Mouse (Mus musculus): ENCODE measurements around the gene Zfp583. TPM values are rescaled to one million over a fixed set of nuclear protein-coding genes. Genes with fewer than 3 reads are reported as not detected.
"Not testable (repeated sequence)": the region's sequence is repeated elsewhere in the genome, so short reads cannot be mapped to it uniquely, and the experiment has no call there.

Zfp583 gene
- 4.0 and 5.3 TPM in 2 replicates for polyA plus RNA-seq (2014; fragmentation: Nextera tagmentation; extraction: Ambion mirVana)

DNA sequence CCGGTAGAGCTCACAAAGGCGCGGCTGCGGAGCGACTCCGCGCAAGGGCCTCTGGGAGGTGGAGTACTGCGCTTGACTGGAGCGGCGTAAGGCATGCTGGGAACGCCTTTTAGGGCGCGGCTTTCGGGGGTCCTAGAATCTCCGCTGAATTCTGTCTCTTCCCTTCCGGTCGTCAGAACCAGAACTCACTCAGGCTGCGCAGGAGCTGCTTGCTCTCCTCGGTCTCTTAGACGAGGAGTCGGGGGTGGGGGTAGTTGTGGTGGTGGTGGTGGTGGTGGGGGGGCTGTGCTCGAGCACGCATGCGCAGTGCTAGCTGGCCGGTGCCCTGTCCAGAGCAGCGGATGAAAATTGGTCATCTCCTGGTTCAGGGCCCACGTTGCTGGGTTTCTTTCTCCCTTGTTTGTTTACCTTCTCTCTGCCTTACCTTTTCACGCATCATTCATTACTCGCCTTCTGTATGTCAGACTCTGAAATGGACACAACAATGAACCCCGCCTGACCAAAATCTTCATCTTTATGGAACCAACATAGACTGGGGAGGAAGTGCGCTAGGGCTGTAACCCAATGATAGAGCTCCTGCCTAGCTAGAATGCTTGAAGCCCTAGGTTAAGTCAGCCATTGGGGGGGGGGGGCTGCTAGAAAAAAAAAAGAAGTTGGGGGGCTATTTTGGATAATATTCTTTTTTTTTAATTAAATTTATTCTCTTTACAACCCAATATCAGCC, at the start of gene Zfp583:
Gene Zfp583, minus strand, starts transcription at position 53 of the 724 bp plus-strand sequence.
- Histone ChIP-seq H3K27me3 (replicated peaks; ENCODE audit: control insufficient read depth, insufficient read depth, low read length) (no peaks in the 10 kb centered on the region), H3K9me3 (ENCODE audit: control insufficient read depth, low read length) (no peaks in the 10 kb centered on the region), H3K4me2 (ENCODE audit: low read length) (peak within 1 kb of the TSS; percentile 80), H3K36me3 (ENCODE audit: control insufficient read depth, insufficient read depth, low read length) (peaks cover 6% of the 10 kb centered on the region; the same call in 1 of the 2 replicates), H3K9ac (ENCODE audit: low read length) (peak within 1 kb of the TSS; percentile 78), H3K4me1 (replicated peaks; ENCODE audit: control insufficient read depth, insufficient read depth, low read length) (0 out of 2 replicates have a peak, but pooled peaks cover 3% of the 10 kb centered on the region), H3K4me3 (ENCODE audit: low read depth, low read length) (peak within 1 kb of the TSS; percentile 64), H3K27ac (ENCODE audit: low read depth) (peak within 1 kb of the TSS; percentile 77)
- 6% methylated on average over 29 of the region's 31 CpGs for WGBS
- DNase-seq (ENCODE audit: low spot score) (peak; percentile 85), ATAC-seq (replicated peaks; ENCODE audit: low FRiP score, low TSS enrichment, low read depth) (peak; percentile 94)

DNA sequence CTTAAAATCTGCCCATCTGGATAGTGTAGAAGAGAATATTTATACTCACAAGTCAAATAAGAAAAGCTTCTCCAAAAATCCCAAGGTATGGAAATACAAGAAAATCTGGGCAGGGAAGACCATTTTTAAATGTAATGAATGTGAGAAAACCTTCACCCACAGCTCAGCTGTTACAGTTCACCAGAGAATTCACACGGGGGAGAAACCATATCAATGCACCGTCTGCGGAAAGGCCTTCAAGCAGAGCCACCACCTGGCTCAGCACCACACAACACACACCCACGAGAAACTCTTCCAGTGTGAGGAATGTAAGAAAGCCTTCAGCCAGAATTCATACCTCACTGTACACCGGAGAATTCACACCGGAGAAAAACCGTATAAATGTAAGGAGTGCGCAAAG, 47.4 kb upstream of the Zfp583 start:
- Histone ChIP-seq H3K27me3 (replicated peaks; ENCODE audit: control insufficient read depth, insufficient read depth, low read length) (no peaks in the 10 kb centered on the region), H3K27ac (ENCODE audit: low read depth) (no peak overlapping the region), H3K4me3 (ENCODE audit: low read depth, low read length) (no peak overlapping the region), H3K9me3 (ENCODE audit: control insufficient read depth, low read length) (no peaks in the 10 kb centered on the region), H3K4me2 (ENCODE audit: low read length) (no peak overlapping the region), H3K9ac (ENCODE audit: low read length) (no peak overlapping the region), H3K36me3 (ENCODE audit: control insufficient read depth, insufficient read depth, low read length) (peaks cover 7% of the 10 kb centered on the region; the same call in 1 of the 2 replicates), H3K4me1 (replicated peaks; ENCODE audit: control insufficient read depth, insufficient read depth, low read length) (peaks cover under 1% of the 10 kb centered on the region)
- ATAC-seq (replicated peaks; ENCODE audit: low FRiP score, low TSS enrichment, low read depth) (no peak), DNase-seq (ENCODE audit: low spot score) (no peak)
- 83% methylated on average over 8 of the region's 8 CpGs for WGBS

DNA sequence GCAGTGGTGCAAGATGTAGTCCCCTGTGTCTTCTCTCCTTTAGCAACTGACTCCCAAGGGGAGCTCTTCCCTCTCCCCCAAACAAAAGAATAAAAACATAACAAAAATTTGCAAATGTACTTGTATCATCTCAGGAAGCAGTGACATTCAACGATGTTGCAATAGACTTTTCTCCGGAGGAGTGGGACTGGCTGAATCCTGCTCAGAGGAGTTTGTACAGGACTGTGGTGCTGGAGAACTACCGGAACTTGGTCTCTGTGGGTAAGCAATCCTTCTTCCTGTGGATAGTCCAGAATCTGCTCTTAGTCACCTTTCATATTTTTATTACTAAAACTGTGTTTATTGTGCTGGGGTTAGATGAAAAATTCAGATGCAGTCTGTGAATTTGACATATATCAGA, 41.9 kb upstream of the Zfp583 start:
- H3K4me1 ChIP-seq (replicated peaks; ENCODE audit: control insufficient read depth, insufficient read depth, low read length), result no peaks in the 10 kb centered on the region
- DNase-seq (ENCODE audit: low spot score), result no peak
- WGBS, result 88% methylated on average over 3 of the region's 3 CpGs

DNA sequence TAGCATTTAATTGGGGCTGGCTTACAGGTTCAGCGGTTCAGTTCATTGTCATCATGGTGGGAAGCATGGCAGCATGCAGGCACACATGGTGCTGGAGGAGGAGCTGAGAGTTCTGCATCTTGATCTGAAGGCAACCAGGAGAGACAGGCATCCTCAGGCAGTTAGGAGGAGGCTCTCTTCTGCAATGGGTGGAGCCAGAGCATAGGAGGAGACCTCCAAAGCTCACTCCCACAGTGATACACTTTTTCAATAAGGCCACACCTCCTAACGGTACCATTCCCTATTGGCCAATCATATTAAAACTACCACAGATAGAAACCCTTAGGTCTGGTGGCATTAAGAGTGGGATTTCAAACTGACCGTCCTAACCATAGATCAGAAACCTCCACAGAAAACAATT, 38.4 kb upstream of the Zfp583 start:
- ATAC-seq (replicated peaks; ENCODE audit: low FRiP score, low TSS enrichment, low read depth), result no peak
- WGBS, result 87% methylated on average over 3 of the region's 3 CpGs

More for the DNA sequence above, 41.9 kb upstream of the Zfp583 start:
- Histone ChIP-seq H3K27me3 (replicated peaks; ENCODE audit: control insufficient read depth, insufficient read depth, low read length) (no peaks in the 10 kb centered on the region), H3K9ac (ENCODE audit: low read length) (no peak overlapping the region), H3K4me3 (ENCODE audit: low read depth, low read length) (no peak overlapping the region), H3K36me3 (ENCODE audit: control insufficient read depth, insufficient read depth, low read length) (no peaks in the 10 kb centered on the region), H3K4me2 (ENCODE audit: low read length) (no peak overlapping the region), H3K9me3 (ENCODE audit: control insufficient read depth, low read length) (no peaks in the 10 kb centered on the region), H3K27ac (ENCODE audit: low read depth) (no peak overlapping the region)
- ATAC-seq (replicated peaks; ENCODE audit: low FRiP score, low TSS enrichment, low read depth), result no peak

DNA sequence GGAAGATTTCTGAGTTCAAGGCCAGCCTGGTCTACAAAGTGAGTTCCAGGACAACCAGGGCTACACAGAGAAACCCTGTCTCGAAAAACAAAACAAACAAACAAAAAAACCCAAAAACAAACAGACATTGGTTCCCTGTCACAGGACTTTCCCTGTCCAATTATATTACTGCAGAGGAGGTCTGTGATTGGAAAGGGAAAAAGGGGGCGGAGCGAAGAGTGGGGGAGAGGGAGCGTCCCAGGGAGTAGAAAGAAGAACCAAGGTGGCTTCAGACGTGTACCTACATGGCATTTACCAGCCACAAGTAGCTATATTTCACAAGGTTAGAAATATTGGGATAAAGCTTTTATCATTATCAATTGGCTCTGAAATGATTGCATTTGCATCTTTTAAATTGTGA, 37.1 kb upstream of the Zfp583 start:
- H3K27me3 ChIP-seq (replicated peaks; ENCODE audit: control insufficient read depth, insufficient read depth, low read length); H3K4me1 ChIP-seq (replicated peaks; ENCODE audit: control insufficient read depth, insufficient read depth, low read length); H3K27ac ChIP-seq (ENCODE audit: low read depth); H3K9ac ChIP-seq (ENCODE audit: low read length); H3K4me2 ChIP-seq (ENCODE audit: low read length); ATAC-seq (replicated peaks; ENCODE audit: low FRiP score, low TSS enrichment, low read depth); H3K4me3 ChIP-seq (ENCODE audit: low read depth, low read length); DNase-seq (ENCODE audit: low spot score); H3K9me3 ChIP-seq (ENCODE audit: control insufficient read depth, low read length); H3K36me3 ChIP-seq (ENCODE audit: control insufficient read depth, insufficient read depth, low read length): not testable (repeated sequence)
- WGBS, result 81% methylated on average over 5 of the region's 5 CpGs

More for the DNA sequence above, 38.4 kb upstream of the Zfp583 start:
- Histone ChIP-seq H3K4me3 (ENCODE audit: low read depth, low read length) (no peak overlapping the region), H3K4me1 (replicated peaks; ENCODE audit: control insufficient read depth, insufficient read depth, low read length) (no peaks in the 10 kb centered on the region), H3K9me3 (ENCODE audit: control insufficient read depth, low read length) (no peaks in the 10 kb centered on the region), H3K9ac (ENCODE audit: low read length) (no peak overlapping the region), H3K27me3 (replicated peaks; ENCODE audit: control insufficient read depth, insufficient read depth, low read length) (no peaks in the 10 kb centered on the region), H3K4me2 (ENCODE audit: low read length) (no peak overlapping the region), H3K36me3 (ENCODE audit: control insufficient read depth, insufficient read depth, low read length) (no peaks in the 10 kb centered on the region), H3K27ac (ENCODE audit: low read depth) (no peak overlapping the region)
- DNase-seq (ENCODE audit: low spot score), result no peak

DNA sequence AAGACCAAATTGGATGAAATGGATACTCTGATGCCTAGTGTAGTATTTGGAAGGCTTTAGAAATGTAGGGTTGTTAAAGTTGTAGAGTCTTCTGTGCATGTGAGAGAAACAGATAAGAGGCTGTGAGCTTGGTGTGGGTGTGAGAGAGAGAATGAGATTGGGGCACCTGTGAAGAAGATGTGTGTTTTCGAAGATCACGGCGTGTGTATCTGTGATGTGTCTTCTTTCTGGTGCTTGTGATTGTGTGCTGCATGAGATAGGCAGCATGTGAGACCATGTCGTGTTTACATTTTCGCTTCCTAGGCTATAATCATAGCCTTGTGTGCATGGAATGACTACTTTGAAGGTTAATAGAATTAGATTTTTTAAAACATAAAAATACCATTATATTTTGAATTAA, 36.1 kb upstream of the Zfp583 start:
- no peaks in the 10 kb centered on the region for H3K36me3 ChIP-seq (ENCODE audit: control insufficient read depth, insufficient read depth, low read length)
- H3K4me3 ChIP-seq (ENCODE audit: low read depth, low read length), result no peak overlapping the region
- H3K4me1 ChIP-seq (replicated peaks; ENCODE audit: control insufficient read depth, insufficient read depth, low read length), result peaks cover 4% of the 10 kb centered on the region; the same call in 1 of the 2 replicates
- H3K27me3 ChIP-seq (replicated peaks; ENCODE audit: control insufficient read depth, insufficient read depth, low read length), result no peaks in the 10 kb centered on the region
- ATAC-seq (replicated peaks; ENCODE audit: low FRiP score, low TSS enrichment, low read depth), result no peak
- WGBS, result 95% methylated on average over 5 of the region's 5 CpGs
- H3K9me3 ChIP-seq (ENCODE audit: control insufficient read depth, low read length), result no peaks in the 10 kb centered on the region
- H3K27ac ChIP-seq (ENCODE audit: low read depth), result no peak overlapping the region
- no peak for DNase-seq (ENCODE audit: low spot score)
- H3K4me2 ChIP-seq (ENCODE audit: low read length), result no peak overlapping the region
- H3K9ac ChIP-seq (ENCODE audit: low read length), result no peak overlapping the region

DNA sequence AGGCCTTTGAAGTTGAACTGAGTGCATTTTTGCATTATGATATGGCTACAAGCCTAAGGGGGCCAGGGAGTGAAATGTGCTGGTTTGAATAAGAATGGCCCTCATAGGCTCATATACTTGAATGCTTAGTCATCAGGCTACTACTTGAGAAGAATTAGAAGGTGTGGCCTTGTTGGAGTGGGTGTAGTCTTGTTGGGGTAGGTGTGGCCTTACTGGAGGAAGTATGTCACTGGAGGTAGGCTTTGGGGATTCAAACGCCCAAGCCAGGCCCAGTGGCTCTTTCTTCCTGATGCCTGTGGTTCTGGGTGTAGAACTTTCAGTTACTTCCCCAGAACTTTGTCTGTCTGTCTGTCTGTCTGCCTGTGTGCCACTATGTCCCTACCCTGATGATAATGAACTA, 33.7 kb upstream of the Zfp583 start:
- Histone ChIP-seq H3K9me3 (ENCODE audit: control insufficient read depth, low read length) (no peaks in the 10 kb centered on the region), H3K9ac (ENCODE audit: low read length) (no peak overlapping the region), H3K4me3 (ENCODE audit: low read depth, low read length) (no peak overlapping the region), H3K36me3 (ENCODE audit: control insufficient read depth, insufficient read depth, low read length) (no peaks in the 10 kb centered on the region), H3K27me3 (replicated peaks; ENCODE audit: control insufficient read depth, insufficient read depth, low read length) (no peaks in the 10 kb centered on the region), H3K27ac (ENCODE audit: low read depth) (no peak overlapping the region), H3K4me1 (replicated peaks; ENCODE audit: control insufficient read depth, insufficient read depth, low read length) (peaks cover 4% of the 10 kb centered on the region; the same call in 1 of the 2 replicates), H3K4me2 (ENCODE audit: low read length) (no peak overlapping the region)
- DNase-seq (ENCODE audit: low spot score) (no peak), ATAC-seq (replicated peaks; ENCODE audit: low FRiP score, low TSS enrichment, low read depth) (no peak)
- 68% methylated on average over 1 of the region's 1 CpGs for WGBS

DNA sequence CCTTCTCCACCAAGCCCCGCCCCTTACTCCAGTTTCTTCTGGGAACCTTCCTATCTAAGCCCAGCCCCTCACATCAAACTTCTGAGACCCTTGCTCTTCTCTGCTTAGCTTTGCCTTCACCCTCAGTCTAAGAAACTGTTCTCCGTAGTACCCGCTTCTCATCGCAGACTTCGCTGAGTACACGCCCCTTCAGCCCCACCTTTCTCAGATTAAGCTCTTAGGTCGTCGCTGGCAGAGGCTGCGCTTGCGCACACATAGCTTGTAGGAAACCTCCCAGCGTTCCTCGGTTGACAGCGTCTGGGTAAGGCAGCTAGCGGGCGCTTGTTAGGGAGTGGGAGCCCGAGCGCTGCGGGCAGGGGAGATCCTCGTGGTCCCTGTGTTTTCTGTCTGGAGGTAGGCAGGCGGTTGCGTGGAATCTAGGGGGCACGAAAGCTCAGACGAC, 32.0 kb upstream of the Zfp583 start, which contains the start of gene Zfp78:
Gene Zfp78, plus strand, starts transcription at position 234 of the 442 bp plus-strand sequence.
- under 1% methylated on average over 23 of the region's 23 CpGs for WGBS

More for the DNA sequence above, 32.0 kb upstream of the Zfp583 start, which contains the start of gene Zfp78:
- Histone ChIP-seq H3K27me3 (replicated peaks; ENCODE audit: control insufficient read depth, insufficient read depth, low read length) (no peaks in the 10 kb centered on the region), H3K4me2 (ENCODE audit: low read length) (peak within 1 kb of the TSS; percentile 76), H3K36me3 (ENCODE audit: control insufficient read depth, insufficient read depth, low read length) (no peaks in the 10 kb centered on the region), H3K4me1 (replicated peaks; ENCODE audit: control insufficient read depth, insufficient read depth, low read length) (peaks cover 4% of the 10 kb centered on the region; the same call in 1 of the 2 replicates), H3K9ac (ENCODE audit: low read length) (peak within 1 kb of the TSS; percentile 47), H3K4me3 (ENCODE audit: low read depth, low read length) (peak within 1 kb of the TSS; percentile 49), H3K27ac (ENCODE audit: low read depth) (peak within 1 kb of the TSS; percentile 81), H3K9me3 (ENCODE audit: control insufficient read depth, low read length) (no peaks in the 10 kb centered on the region)
- ATAC-seq (replicated peaks; ENCODE audit: low FRiP score, low TSS enrichment, low read depth), result peak; percentile 79
- peak; percentile 98 for DNase-seq (ENCODE audit: low spot score)
